Mouse (Mus musculus) embryonic facial prominence, embryonic 13.5 days (tissue): ENCODE data around the gene Vgll4. TPM values are rescaled to one million over a fixed set of nuclear protein-coding genes. Genes with fewer than 3 reads are reported as not detected.

ENCODE experiments used
- ATAC-seq: fragments of 200-750 bp; cut with Nextera tagmentation; 2 replicates; pipeline ENCODE4 v1.8.0; 2017; ENCODE audit warnings: low read depth; ENCODE audit not compliant: insufficient number of reproducible peaks, insufficient read depth, low FRiP score, low TSS enrichment
- H3K27ac ChIP-seq: fragments of 300-500 bp; sonication (generic); 2 replicates; pipeline ENCODE4 v1.5.1; 2015; ENCODE audit warnings: moderate library complexity, mild to moderate bottlenecking, inconsistent platforms
- H3K27me3 ChIP-seq: fragments of 300-500 bp; sonication (generic); 2 replicates; pipeline ENCODE4 v1.6.1; 2015; ENCODE audit warnings: mild to moderate bottlenecking, inconsistent platforms
- H3K36me3 ChIP-seq: fragments of 300-500 bp; sonication (generic); 2 replicates; pipeline ENCODE4 v1.6.1; 2015; ENCODE audit warnings: mild to moderate bottlenecking, inconsistent platforms
- H3K4me1 ChIP-seq: fragments of 300-500 bp; sonication (generic); 2 replicates; pipeline ENCODE4 v1.6.1; 2015; ENCODE audit warnings: inconsistent platforms
- H3K4me2 ChIP-seq: fragments of 300-500 bp; sonication (generic); 2 replicates; pipeline ENCODE4 v1.6.1; 2015; ENCODE audit warnings: moderate library complexity, mild to moderate bottlenecking, inconsistent platforms
- H3K4me3 ChIP-seq: fragments of 300-500 bp; sonication (generic); 2 replicates; pipeline ENCODE4 v1.5.1; 2015; ENCODE audit warnings: mild to moderate bottlenecking, inconsistent platforms
- H3K9ac ChIP-seq: fragments of 300-500 bp; sonication (generic); 2 replicates; pipeline ENCODE4 v1.6.1; 2015; ENCODE audit warnings: mild to moderate bottlenecking, inconsistent platforms
- H3K9me3 ChIP-seq: fragments of 300-500 bp; sonication (generic); 2 replicates; pipeline ENCODE4 v1.6.1; 2016; ENCODE audit warnings: inconsistent platforms
- WGBS: fragments of 180-500 bp; shearing (Covaris S2); methylation state at CpG from one replicate; pipeline ENCODE4 v1.1.7; 2015; ENCODE audit warnings: mixed read lengths; 5-methylcytosine and 5-hydroxymethylcytosine counted together
- polyA plus RNA-seq: library from polyadenylated mRNA; unstranded; fragments of >200 nt; fragmentation: Nextera tagmentation; extraction: Ambion mirVana; gene quantifications from 2 replicates; pipeline ENCODE4 v1.2.1, GENCODE M21; 2015

The Vgll4 gene
- polyA plus RNA-seq, 1 experiment from 2014 or later = 148 TPM

DNA sequence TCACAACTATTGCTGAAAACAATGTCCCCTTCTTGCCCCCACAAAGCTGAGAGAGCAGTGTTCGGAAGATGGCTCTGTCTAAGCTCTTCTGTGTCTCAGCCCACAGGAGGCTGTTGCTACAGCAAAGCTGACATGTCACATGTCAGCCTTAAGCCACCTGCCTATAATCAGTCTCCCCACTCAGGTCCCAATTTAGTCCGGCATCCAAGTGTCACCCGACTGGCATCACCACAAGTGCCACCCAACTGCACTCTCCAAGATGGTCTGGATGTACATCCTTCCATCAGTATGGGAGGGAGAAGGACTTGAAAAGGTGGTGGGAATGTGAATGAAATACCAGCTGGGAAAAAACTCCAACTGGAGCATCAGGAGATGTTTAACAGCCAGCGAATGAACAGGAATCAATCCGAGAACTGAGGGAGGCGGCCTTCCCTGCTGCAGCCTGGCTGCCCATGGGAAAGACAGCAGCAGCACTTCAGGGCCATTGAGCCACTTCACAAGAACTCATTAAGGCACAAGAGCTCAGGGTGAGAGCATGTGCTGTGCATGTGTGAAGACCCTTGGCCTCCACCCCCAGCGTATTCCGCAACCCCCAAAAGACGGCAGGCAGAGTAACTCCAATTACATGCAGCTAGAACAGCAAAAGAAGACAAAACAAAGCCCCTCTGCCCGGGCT, 55.6 kb downstream of the Vgll4 start:
- ATAC-seq = no peak
- 0 out of 2 replicates have a peak overlapping the region, but pooled peaks have one; percentile 12 for H3K9ac ChIP-seq
- H3K9me3 ChIP-seq = no peaks in the 10 kb centered on the region
- no peaks in the 10 kb centered on the region for H3K36me3 ChIP-seq
- H3K27me3 ChIP-seq = no peaks in the 10 kb centered on the region
- peak overlapping the region; percentile 52 for H3K27ac ChIP-seq
- H3K4me3 ChIP-seq = no peak overlapping the region
- H3K4me1 ChIP-seq = peaks cover 80% of the 10 kb centered on the region
- WGBS = 33% methylated on average over 10 of the region's 10 CpGs
- H3K4me2 ChIP-seq = peak overlapping the region; percentile 79; the same call in 1 of the 2 replicates

DNA sequence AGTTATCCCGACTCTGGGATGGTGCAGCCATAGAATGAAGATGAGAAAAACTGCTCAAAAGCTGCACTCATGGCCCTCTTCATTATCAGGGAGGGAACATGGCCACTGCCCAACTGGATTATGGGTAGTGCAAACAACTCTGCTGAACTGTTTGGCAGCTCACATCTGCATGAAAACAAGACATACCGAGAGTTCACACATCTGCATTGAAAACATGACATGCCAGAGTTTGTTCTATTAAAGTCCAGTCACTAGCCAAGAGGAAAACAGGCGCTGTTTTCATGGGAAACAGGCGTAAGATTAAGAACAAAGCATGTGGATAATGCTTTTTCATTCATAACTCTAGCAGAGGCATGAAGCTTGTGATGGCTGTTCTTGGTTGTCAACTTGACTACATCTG, 56.7 kb downstream of the Vgll4 start:
- H3K4me3 ChIP-seq = no peak overlapping the region
- WGBS = 34% methylated on average over 4 of the region's 4 CpGs
- H3K9me3 ChIP-seq = no peaks in the 10 kb centered on the region
- peak overlapping the region; percentile 10; the same call in 1 of the 2 replicates for H3K4me2 ChIP-seq
- peaks cover 69% of the 10 kb centered on the region for H3K4me1 ChIP-seq
- no peaks in the 10 kb centered on the region for H3K27me3 ChIP-seq
- H3K36me3 ChIP-seq = no peaks in the 10 kb centered on the region
- no peak for ATAC-seq
- no peak overlapping the region for H3K27ac ChIP-seq
- no peak overlapping the region for H3K9ac ChIP-seq

GRCm38 (mm10) chr6:114911540-114911939, 58.3 kb downstream of the Vgll4 start:
- Histone ChIP-seq H3K4me1 (peaks cover 63% of the 10 kb centered on the region), H3K4me3 (no peak overlapping the region), H3K27me3 (no peaks in the 10 kb centered on the region), H3K9me3 (no peaks in the 10 kb centered on the region), H3K27ac (no peak overlapping the region), H3K36me3 (no peaks in the 10 kb centered on the region), H3K4me2 (no peak overlapping the region), H3K9ac (no peak overlapping the region)
- 82% methylated on average over 3 of the region's 3 CpGs for WGBS
- no peak for ATAC-seq

DNA sequence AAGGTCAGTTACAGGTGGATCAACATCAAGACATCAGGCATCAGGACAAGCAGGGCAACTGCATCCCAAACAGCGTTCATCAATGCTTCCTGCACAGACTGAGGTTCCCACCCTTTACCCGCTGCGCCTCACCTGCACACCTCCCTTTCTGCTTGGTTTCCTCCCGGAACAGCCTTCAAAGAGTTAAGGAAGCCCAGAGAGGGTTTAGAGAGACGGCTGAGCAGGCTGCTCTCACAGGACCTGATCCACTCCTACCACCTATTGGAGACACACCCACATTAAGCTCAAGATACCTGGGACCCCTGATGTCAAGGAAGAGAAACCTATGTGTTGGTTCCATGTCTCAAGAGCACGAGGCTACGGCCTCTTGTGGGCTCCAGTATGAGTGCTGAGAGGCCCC, 60.0 kb downstream of the Vgll4 start:
- H3K4me3 ChIP-seq = no peak overlapping the region
- H3K27ac ChIP-seq = no peak overlapping the region
- 88% methylated on average over 7 of the region's 7 CpGs for WGBS
- H3K9ac ChIP-seq = no peak overlapping the region
- no peak overlapping the region for H3K4me2 ChIP-seq
- H3K9me3 ChIP-seq = no peaks in the 10 kb centered on the region
- no peaks in the 10 kb centered on the region for H3K27me3 ChIP-seq
- no peak for ATAC-seq
- peaks cover 61% of the 10 kb centered on the region for H3K4me1 ChIP-seq
- H3K36me3 ChIP-seq = no peaks in the 10 kb centered on the region

DNA sequence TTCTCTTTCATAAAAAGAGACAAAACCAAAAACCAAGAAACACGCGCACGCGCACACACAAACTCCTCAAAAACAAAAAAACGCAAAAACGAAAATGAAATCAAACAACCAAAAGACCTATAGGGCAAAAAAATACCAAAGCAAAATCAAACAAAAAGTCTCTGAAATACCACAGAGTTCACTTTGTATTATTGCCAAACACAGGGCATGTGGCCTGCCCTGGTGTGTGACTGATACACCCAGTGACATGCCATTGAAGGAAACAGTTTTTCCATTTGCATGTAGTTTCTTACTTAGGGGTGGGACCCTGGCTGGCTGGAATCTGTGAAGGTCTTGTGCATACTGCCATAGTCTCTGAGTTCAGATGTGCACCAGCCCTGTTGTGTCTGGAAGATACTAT, 62.3 kb downstream of the Vgll4 start:
- Histone ChIP-seq H3K27me3 (no peaks in the 10 kb centered on the region), H3K9me3 (no peaks in the 10 kb centered on the region), H3K4me3 (no peak overlapping the region), H3K4me1 (peaks cover 59% of the 10 kb centered on the region), H3K27ac (no peak overlapping the region), H3K9ac (no peak overlapping the region), H3K4me2 (no peak overlapping the region), H3K36me3 (0 out of 2 replicates have a peak, but pooled peaks cover 5% of the 10 kb centered on the region)
- 96% methylated on average over 6 of the region's 6 CpGs for WGBS
- ATAC-seq = no peak

DNA sequence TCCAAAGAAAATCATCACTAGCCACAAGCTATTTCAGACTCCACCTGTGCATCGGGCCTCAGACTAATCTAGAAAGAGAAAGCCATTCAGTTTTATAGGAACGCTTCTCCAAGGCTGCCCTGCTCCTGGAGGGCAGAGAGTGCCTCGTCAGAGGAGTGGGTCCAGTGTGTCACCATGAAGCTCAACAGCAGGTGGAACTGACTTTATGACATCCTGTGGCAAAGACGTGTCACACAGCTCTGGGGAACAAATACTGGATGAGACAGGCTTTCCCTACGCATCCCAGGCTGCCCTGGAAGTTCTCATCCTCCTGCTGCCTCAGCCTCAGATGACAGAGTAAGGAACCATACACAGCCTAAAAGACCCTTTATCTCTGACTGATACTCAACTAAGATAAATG, 63.6 kb downstream of the Vgll4 start:
- 0 out of 2 replicates have a peak, but pooled peaks cover 5% of the 10 kb centered on the region for H3K36me3 ChIP-seq
- no peak overlapping the region for H3K9ac ChIP-seq
- ATAC-seq = no peak
- no peak overlapping the region for H3K4me3 ChIP-seq
- 80% methylated on average over 5 of the region's 5 CpGs for WGBS
- no peak overlapping the region for H3K4me2 ChIP-seq
- no peaks in the 10 kb centered on the region for H3K27me3 ChIP-seq
- peaks cover 59% of the 10 kb centered on the region for H3K4me1 ChIP-seq
- no peaks in the 10 kb centered on the region for H3K9me3 ChIP-seq
- H3K27ac ChIP-seq = no peak overlapping the region

- H3K36me3 ChIP-seq = 0 out of 2 replicates have a peak, but pooled peaks cover 5% of the 10 kb centered on the region
- no peak overlapping the region for H3K4me3 ChIP-seq
- H3K4me2 ChIP-seq = no peak overlapping the region
- H3K9ac ChIP-seq = no peak overlapping the region
- H3K27ac ChIP-seq = no peak overlapping the region
- 81% methylated on average over 8 of the region's 8 CpGs for WGBS
- no peaks in the 10 kb centered on the region for H3K27me3 ChIP-seq
- H3K4me1 ChIP-seq = peaks cover 65% of the 10 kb centered on the region
- H3K9me3 ChIP-seq = no peaks in the 10 kb centered on the region
- no peak for ATAC-seq
Measured at GRCm38 (mm10) chr6:114905253-114906028, 64.4 kb downstream of the Vgll4 start.

GRCm38 (mm10) chr6:114904818-114905217, 65.0 kb downstream of the Vgll4 start:
- Histone ChIP-seq H3K4me3 (no peak overlapping the region), H3K36me3 (0 out of 2 replicates have a peak, but pooled peaks cover 5% of the 10 kb centered on the region), H3K9ac (no peak overlapping the region; the same call in 1 of the 2 replicates), H3K9me3 (no peaks in the 10 kb centered on the region), H3K4me1 (peaks cover 72% of the 10 kb centered on the region), H3K4me2 (no peak overlapping the region), H3K27me3 (no peaks in the 10 kb centered on the region), H3K27ac (no peak overlapping the region)
- 88% methylated on average over 3 of the region's 3 CpGs for WGBS
- ATAC-seq = no peak

DNA sequence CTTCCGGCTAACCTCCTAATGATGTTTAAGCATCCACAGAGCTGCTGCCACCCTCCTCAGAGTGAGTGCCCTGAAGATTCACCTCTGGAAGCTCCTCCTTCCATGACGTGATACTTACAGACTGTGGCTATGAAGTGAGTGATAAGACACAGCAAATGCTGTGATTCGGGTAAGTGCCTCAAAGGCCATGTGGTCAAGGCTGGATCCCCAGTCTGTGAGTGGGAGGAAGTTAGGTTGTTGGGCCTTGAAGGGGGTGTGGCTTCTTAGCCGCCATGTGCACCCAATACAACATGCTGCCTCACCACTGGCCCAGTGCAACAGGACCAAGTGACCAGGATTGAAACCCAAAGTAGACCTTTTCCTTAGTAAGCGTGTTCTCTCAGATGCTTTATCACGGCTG, 65.6 kb downstream of the Vgll4 start:
- H3K4me2 ChIP-seq = no peak overlapping the region
- H3K27me3 ChIP-seq = no peaks in the 10 kb centered on the region
- no peak overlapping the region for H3K4me3 ChIP-seq
- H3K9me3 ChIP-seq = no peaks in the 10 kb centered on the region
- H3K27ac ChIP-seq = no peak overlapping the region
- WGBS = 74% methylated on average over 6 of the region's 6 CpGs
- ATAC-seq = no peak
- peaks cover 77% of the 10 kb centered on the region for H3K4me1 ChIP-seq
- H3K36me3 ChIP-seq = 0 out of 2 replicates have a peak, but pooled peaks cover 5% of the 10 kb centered on the region
- H3K9ac ChIP-seq = peak overlapping the region; percentile 6; the same call in 1 of the 2 replicates

- H3K4me3 ChIP-seq = no peak overlapping the region
- 0 out of 2 replicates have a peak overlapping the region, but pooled peaks have one; percentile 4 for H3K9ac ChIP-seq
- peak overlapping the region; percentile 84 for H3K27ac ChIP-seq
- H3K27me3 ChIP-seq = no peaks in the 10 kb centered on the region
- ATAC-seq = no peak
- WGBS = 22% methylated on average over 4 of the region's 4 CpGs
- H3K9me3 ChIP-seq = no peaks in the 10 kb centered on the region
- H3K36me3 ChIP-seq = peaks cover 19% of the 10 kb centered on the region; the same call in 1 of the 2 replicates
- peak overlapping the region; percentile 43 for H3K4me2 ChIP-seq
- peaks cover 77% of the 10 kb centered on the region for H3K4me1 ChIP-seq
Measured at GRCm38 (mm10) chr6:114901921-114902320, 67.9 kb downstream of the Vgll4 start.

DNA sequence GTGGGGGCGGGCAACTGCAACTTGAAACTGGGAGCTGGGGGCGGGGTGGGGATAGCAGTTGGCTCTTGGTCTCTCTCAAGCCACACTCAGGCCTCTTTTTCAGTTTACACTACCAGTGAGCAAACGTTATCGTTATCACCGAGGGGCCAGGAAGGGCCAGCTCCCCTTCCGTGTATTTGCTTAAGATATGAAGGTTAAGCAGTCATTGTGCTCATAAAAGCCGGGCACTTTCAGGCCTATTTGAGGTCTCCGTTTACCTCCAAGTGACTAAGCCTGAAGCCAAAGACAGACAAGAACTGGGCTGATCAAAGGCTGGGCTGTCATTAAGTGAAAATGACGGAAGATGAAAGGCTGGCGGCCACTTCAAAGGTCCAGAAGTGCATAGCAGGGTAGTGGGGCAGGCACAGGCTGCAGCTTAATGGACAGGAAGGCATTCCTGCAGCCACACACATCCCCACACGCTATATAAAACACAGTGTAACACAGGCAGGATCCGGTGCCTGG, 68.4 kb downstream of the Vgll4 start:
- 4% methylated on average over 12 of the region's 12 CpGs for WGBS
- H3K36me3 ChIP-seq = peaks cover 19% of the 10 kb centered on the region; the same call in 1 of the 2 replicates
- peak overlapping the region; percentile 84 for H3K27ac ChIP-seq
- ATAC-seq = no peak
- H3K9me3 ChIP-seq = no peaks in the 10 kb centered on the region
- no peaks in the 10 kb centered on the region for H3K27me3 ChIP-seq
- peak overlapping the region; percentile 43 for H3K4me2 ChIP-seq
- peak overlapping the region; percentile 17; the same call in 1 of the 2 replicates for H3K4me3 ChIP-seq
- peaks cover 75% of the 10 kb centered on the region for H3K4me1 ChIP-seq
- H3K9ac ChIP-seq = peak overlapping the region; percentile 58; the same call in 1 of the 2 replicates
